Mouse (Mus musculus) bone marrow macrophage, adult 2 months (primary cell): ENCODE measurements around the gene Apobec4.

Experiments used
- CTCF ChIP-seq: IDR thresholded peaks from 2 replicates; pipeline ENCODE4 v1.5.1; 2012; ENCODE audit warnings: low read depth, mild to moderate bottlenecking, low read length, moderate library complexity
- POLR2A ChIP-seq: IDR thresholded peaks from 2 replicates; pipeline ENCODE4 v1.6.1; 2012; ENCODE audit warnings: mild to moderate bottlenecking, low read depth, low read length, borderline replicate concordance

- TF ChIP-seq CTCF, result no peak
- TF ChIP-seq POLR2A, result no peak
Measured at GRCm38 (mm10) chr1:152786953-152787352, 36.6 kb downstream of the Apobec4 start.
